Mouse (Mus musculus) MEL (cell line): ENCODE results near the gene A530016L24Rik.

Source experiments
- BHLHE40 ChIP-seq: IDR thresholded peaks from 2 replicates; pipeline ENCODE4 v1.6.1; 2012; ENCODE audit warnings: low read depth, mild to moderate bottlenecking, inconsistent platforms, low read length, improper control_type of control experiment, borderline replicate concordance
- CTCF ChIP-seq, 3 experiments: IDR thresholded peaks in 2 of 3; conservative IDR thresholded peaks in 1 of 3; 2 replicates each; pipeline ENCODE4 v1.5.1; 2011 to 2012; ENCODE audit warnings: low read length in 3 of 3, low read depth in 2 of 3, mild to moderate bottlenecking in 2 of 3, improper control_type of control experiment in 1 of 3, inconsistent platforms in 1 of 3, mixed read lengths in 1 of 3, moderate library complexity in 1 of 3; ENCODE audit not compliant: control insufficient read depth in 1 of 3, insufficient read depth in 1 of 3, poor library complexity in 1 of 3, severe bottlenecking in 1 of 3
- EP300 ChIP-seq, 2 experiments: IDR thresholded peaks; 2 replicates each; pipeline ENCODE4 v1.6.1; 2011; ENCODE audit warnings: improper control_type of control experiment in 2 of 2, low read length in 2 of 2, low read depth in 1 of 2, mild to moderate bottlenecking in 1 of 2
- MAFK ChIP-seq: IDR thresholded peaks from 2 replicates; pipeline ENCODE4 v1.6.1; 2011; ENCODE audit warnings: low read depth, mild to moderate bottlenecking, low read length, improper control_type of control experiment, borderline replicate concordance
- NELFE ChIP-seq: IDR thresholded peaks from 2 replicates; pipeline ENCODE4 v1.6.1; 2011; ENCODE audit warnings: low read depth, low read length, improper control_type of control experiment
- POLR2A ChIP-seq, 2 experiments: IDR thresholded peaks; 2 replicates each; pipeline ENCODE4 v1.6.1; 2011 to 2012; ENCODE audit warnings: low read length in 2 of 2, mild to moderate bottlenecking in 2 of 2, control low read depth in 1 of 2, improper control_type of control experiment in 1 of 2, low read depth in 1 of 2, moderate library complexity in 1 of 2; ENCODE audit not compliant: control insufficient read depth in 1 of 2, insufficient read depth in 1 of 2, poor library complexity in 1 of 2
- POLR2AphosphoS2 ChIP-seq: IDR thresholded peaks from 2 replicates; pipeline ENCODE4 v1.6.1; 2011; ENCODE audit warnings: low read length, improper control_type of control experiment
- RAD21 ChIP-seq: IDR thresholded peaks from 2 replicates; pipeline ENCODE4 v1.6.1; 2011; ENCODE audit warnings: mild to moderate bottlenecking, low read depth, low read length, improper control_type of control experiment
- RCOR1 ChIP-seq: IDR thresholded peaks from 2 replicates; pipeline ENCODE4 v1.6.1; 2012; ENCODE audit warnings: low read depth, mild to moderate bottlenecking, inconsistent platforms, low read length, improper control_type of control experiment
- TAL1 ChIP-seq: IDR thresholded peaks from 2 replicates; pipeline ENCODE4 v1.6.1; 2012; ENCODE audit warnings: mild to moderate bottlenecking, inconsistent platforms, low read length, moderate library complexity, mixed read lengths
- USF1 ChIP-seq: IDR thresholded peaks from 2 replicates; pipeline ENCODE4 v1.6.1; 2014; ENCODE audit warnings: low read depth, mild to moderate bottlenecking, inconsistent platforms, low read length, improper control_type of control experiment, moderate library complexity
- ZNF384 ChIP-seq: IDR thresholded peaks from 2 replicates; pipeline ENCODE4 v1.6.1; 2012; ENCODE audit warnings: low read depth, mild to moderate bottlenecking, inconsistent platforms, low read length, improper control_type of control experiment

- TF ChIP-seq EP300 (IDR thresholded peaks at IDR 0.05; ENCODE audit: low read depth in 1 of 2, low read length in 2 of 2) = no peak
- TF ChIP-seq RCOR1 = no peak
- TF ChIP-seq CTCF (IDR thresholded peaks at IDR 0.05 in 2 of 3, conservative IDR thresholded peaks at IDR 0.05 in 1 of 3; ENCODE audit: control insufficient read depth in 1 of 3, insufficient read depth in 1 of 3, low read depth in 2 of 3, low read length in 3 of 3, poor library complexity in 1 of 3, severe bottlenecking in 1 of 3) = peak in 2 of 3 experiments; percentile 27 to 41; a peak in 3 of 6 replicates
- TF ChIP-seq MAFK = no peak
- no peak for TF ChIP-seq RAD21
- TF ChIP-seq POLR2AphosphoS2 = no peak
- TF ChIP-seq USF1 = no peak
- TF ChIP-seq TAL1 = no peak
- TF ChIP-seq BHLHE40 = no peak
- TF ChIP-seq POLR2A (IDR thresholded peaks at IDR 0.05; ENCODE audit: control insufficient read depth in 1 of 2, insufficient read depth in 1 of 2, low read depth in 1 of 2, low read length in 2 of 2, poor library complexity in 1 of 2) = no peak
- no peak for TF ChIP-seq NELFE
- no peak for TF ChIP-seq ZNF384
Observed at GRCm38 (mm10) chr12:112497731-112498130, 8.5 kb downstream of the A530016L24Rik start.
